Mouse (Mus musculus) megakaryocyte, embryonic 14.5 days (primary cell): ENCODE measurements around the gene Pds5a.

ENCODE experiments used
- FLI1 ChIP-seq: IDR thresholded peaks from 2 replicates; pipeline ENCODE4 v1.6.1; 2012; ENCODE audit warnings: low read length, inconsistent platforms, mixed read lengths
- GATA1 ChIP-seq: IDR thresholded peaks from 3 replicates; pipeline ENCODE4 v1.6.1; 2012; ENCODE audit warnings: mixed read lengths, low read length, inconsistent platforms, borderline replicate concordance

GRCm38 (mm10) chr5:65665370-65665769 is 32.7 kb downstream of the Pds5a start:
- no peak for TF ChIP-seq GATA1
- no peak for TF ChIP-seq FLI1
